Mouse (Mus musculus): ENCODE results near the gene Gm11541.

DNA sequence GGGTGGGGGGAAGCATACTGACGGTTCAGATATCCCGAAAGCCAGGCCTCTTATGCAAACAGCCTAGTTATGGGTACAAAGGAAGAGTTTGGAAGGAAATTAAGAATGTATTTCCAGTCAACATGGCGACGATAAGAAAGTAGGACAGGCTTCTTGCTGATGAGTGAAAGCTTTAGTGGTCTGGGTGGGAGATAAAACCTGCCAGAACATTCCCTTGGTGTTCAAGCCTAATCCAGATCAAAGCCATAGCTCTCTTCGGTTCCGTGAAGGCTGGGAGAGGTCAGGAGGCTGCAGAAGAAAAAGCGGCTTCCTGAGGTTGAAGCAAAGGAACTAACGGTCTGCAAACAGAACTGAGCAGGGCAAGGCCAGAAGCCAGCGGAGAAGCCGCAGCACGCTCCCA is 12.9 kb upstream of the Gm11541 start:
- TF ChIP-seq CTCF (IDR thresholded peaks at IDR 0.05) (no peak), EP300 (IDR thresholded peaks at IDR 0.05) (no peak)

All from lung, postnatal 0 days (tissue).